Mouse (Mus musculus) kidney, adult 10 weeks (tissue): Measurements from ENCODE around the gene Timeless. TPM values are rescaled to one million over a fixed set of nuclear protein-coding genes. Genes with fewer than 3 reads are reported as not detected.

Experiments
- polyA plus RNA-seq: library from polyadenylated mRNA; stranded (reverse); fragments of 350-450 nt; fragmentation: Illumina TruSeq; extraction: RNeasy Lipid Tissue Mini Kit (QIAGEN cat#74804); gene quantifications from one replicate; pipeline ENCODE4 v1.2.3, GENCODE M21; 2014; ENCODE audit warnings: low read depth, low replicate concordance

Timeless gene
- 2.3 TPM for polyA plus RNA-seq

GRCm38 (mm10) chr10:128231697-128232419 lies at the start of gene Timeless:
TSS of gene Timeless (plus strand) at chr10:128232065.

DNA sequence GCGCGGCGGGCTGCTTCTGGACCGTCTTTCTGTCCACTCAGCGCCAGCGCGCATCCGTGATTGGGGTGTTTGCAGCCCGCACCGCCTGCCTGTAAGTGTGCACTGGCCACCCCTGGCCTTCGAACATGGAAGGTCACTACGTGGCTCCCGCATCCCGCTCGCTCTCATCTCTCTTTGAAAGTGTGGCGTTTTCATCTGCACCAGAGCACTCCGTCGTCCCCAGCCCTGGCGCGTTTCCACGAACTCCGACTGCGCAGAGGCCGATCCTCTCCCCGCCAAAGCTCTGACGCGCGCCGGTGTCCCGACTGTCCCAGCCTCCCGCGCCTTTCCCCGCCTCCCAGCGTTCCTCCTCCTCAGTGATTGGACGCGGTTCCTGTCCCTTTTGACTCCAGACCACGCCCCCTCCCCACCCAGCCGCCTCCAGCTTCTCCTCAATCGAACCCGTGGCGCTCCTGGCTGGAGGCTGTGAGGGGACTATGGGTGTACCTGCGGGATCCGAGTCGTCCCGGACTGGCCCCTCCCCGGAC lies 37.8 kb upstream of the Timeless start, which contains the start of gene Gls2:
Gene Gls2 (plus strand): TSS at position 434 of the 527 bp plus-strand sequence.

DNA sequence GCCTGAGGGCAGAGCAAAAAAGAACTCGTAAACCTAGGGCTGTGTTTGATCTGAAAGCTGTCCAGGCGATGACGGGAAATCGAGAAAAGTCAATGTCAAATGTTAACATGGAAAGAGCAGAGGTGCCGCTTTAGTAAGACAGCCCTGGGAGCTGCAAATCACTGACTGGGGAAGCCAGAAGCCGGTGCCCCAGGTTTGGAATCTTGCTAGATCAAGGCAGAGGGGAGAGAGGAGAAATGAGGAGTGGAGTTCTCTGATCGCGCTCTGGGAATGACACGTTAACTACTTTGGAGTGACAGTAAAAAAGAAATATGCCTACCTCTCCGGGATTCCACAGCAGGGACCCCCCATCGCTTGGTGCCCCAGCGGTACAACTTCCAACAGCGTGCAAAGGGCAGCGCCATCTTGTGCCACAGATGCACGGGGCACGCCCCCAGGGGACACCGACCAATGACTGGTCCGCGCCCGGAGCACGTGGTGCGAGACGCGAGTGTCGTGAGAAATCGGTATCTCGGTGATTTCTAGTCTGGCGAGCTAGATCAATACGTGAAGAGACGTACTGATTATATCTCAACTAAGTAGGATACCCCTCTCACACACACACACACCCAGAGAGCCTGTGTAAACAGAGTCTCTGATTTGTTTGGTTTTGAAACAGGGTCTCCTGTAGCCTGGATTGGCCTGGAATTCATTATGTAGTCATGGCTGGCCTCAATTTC lies 20.3 kb upstream of the Timeless start, which contains the start of gene Spryd4:
Gene Spryd4 (minus strand): TSS at position 418 of the 719 bp plus-strand sequence.

GRCm38 (mm10) chr10:128225538-128225937 lies 6.3 kb upstream of the Timeless start, which contains the start of gene Mip:
TSS of gene Mip (plus strand) at chr10:128225838.

GRCm38 (mm10) chr10:128253677-128254255 lies 21.9 kb downstream of the Timeless start, which contains the start of gene Apon:
TSS of gene Apon (plus strand) at chr10:128254096.

GRCm38 (mm10) chr10:128268371-128268770 lies 36.5 kb downstream of the Timeless start, which contains the start of gene Apof:
TSS of gene Apof (plus strand) at chr10:128268671.

DNA sequence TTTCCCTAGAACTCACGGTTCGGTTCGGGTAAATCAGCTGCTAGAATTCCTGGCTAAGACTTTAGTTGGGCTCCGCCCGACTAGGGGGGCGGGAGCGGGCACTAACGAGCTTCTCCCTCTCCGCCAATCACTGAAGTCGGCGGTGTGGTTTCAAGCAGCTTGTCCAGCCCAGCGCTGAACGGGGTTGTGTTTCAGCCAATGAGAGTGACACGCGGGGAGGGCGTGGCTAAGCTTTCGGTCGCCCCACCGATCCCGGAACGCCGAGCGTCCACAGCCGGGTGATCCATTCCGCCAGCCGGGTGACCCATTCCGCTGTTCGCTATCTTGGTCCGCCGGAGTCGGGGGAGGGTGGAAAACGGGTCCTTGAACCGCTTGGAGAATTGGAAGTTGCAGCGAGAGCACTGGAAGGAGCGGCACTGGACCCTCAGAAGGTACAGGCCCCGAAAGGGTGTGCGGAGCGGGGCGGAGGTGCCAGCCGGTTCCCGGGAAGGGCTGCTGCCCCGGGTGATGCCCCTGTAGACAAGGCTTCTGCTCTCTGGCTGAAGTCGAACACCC lies 38.5 kb downstream of the Timeless start, which contains the start of gene Stat2:
Gene Stat2 (plus strand): TSS at position 273 of the 555 bp plus-strand sequence.

GRCm38 (mm10) chr10:128298702-128299171 lies 66.9 kb downstream of the Timeless start, which contains the start of gene Il23a:
TSS of gene Il23a (minus strand) at chr10:128298752.

Other genes starting within 250 kb of the Timeless start
- not detected for gene Hsd17b6, start 224.5 kb upstream of the Timeless start, polyA plus RNA-seq
- 22.8 TPM for gene Prim1, start 216.9 kb upstream of the Timeless start, polyA plus RNA-seq
- gene Naca, start 196.5 kb upstream of the Timeless start, polyA plus RNA-seq = 1,133 TPM
- 395 TPM for gene Ptges3, start 173.1 kb upstream of the Timeless start, polyA plus RNA-seq
- gene Atp5b, start 148.8 kb upstream of the Timeless start, polyA plus RNA-seq = 1,708 TPM
- 9.3 TPM for gene Baz2a, start 140.5 kb upstream of the Timeless start, polyA plus RNA-seq
- gene Rbms2, start 51.8 kb upstream of the Timeless start, polyA plus RNA-seq = 12.4 TPM
- not detected for gene Gls2, start 37.6 kb upstream of the Timeless start, polyA plus RNA-seq
- gene Spryd4, start 20.3 kb upstream of the Timeless start, polyA plus RNA-seq = 16.3 TPM
- gene Mip, start 6.2 kb upstream of the Timeless start, polyA plus RNA-seq = not detected
- not detected for gene Apon, start 22.0 kb downstream of the Timeless start, polyA plus RNA-seq
- gene Apof, start 36.6 kb downstream of the Timeless start, polyA plus RNA-seq = not detected
- gene Stat2, start 38.5 kb downstream of the Timeless start, polyA plus RNA-seq = 3.6 TPM
- not detected for gene Il23a, start 66.7 kb downstream of the Timeless start, polyA plus RNA-seq
- gene Pan2, start 71.3 kb downstream of the Timeless start, polyA plus RNA-seq = 4.8 TPM
- 69.0 TPM for gene Cnpy2, start 90.4 kb downstream of the Timeless start, polyA plus RNA-seq
- gene Cs, start 105.7 kb downstream of the Timeless start, polyA plus RNA-seq = 106 TPM
- 8.7 TPM for gene Coq10a, start 136.9 kb downstream of the Timeless start, polyA plus RNA-seq
- 4.6 TPM for gene Ankrd52, start 145.1 kb downstream of the Timeless start, polyA plus RNA-seq
- gene Slc39a5, start 169.2 kb downstream of the Timeless start, polyA plus RNA-seq = 0.53 TPM
- 18.4 TPM for gene Nabp2, start 179.4 kb downstream of the Timeless start, polyA plus RNA-seq
- gene Rnf41, start 179.6 kb downstream of the Timeless start, polyA plus RNA-seq = 4.9 TPM
- 47.7 TPM for gene Smarcc2, start 227.2 kb downstream of the Timeless start, polyA plus RNA-seq